Mouse (Mus musculus) small intestine, adult 2 months (tissue): ENCODE results near the gene Podxl2. TPM values are rescaled to one million over a fixed set of nuclear protein-coding genes. Genes with fewer than 3 reads are reported as not detected.
A peak's percentile ranks its signal among the peaks of the same experiment; 100 is the strongest.

Experiments used
- H3K27ac ChIP-seq: fragments of 200-500 bp; 2 replicates; pipeline ENCODE4 v1.5.1; 2012; ENCODE audit warnings: low read depth, low read length, control low read depth, inconsistent platforms; ENCODE audit not compliant: insufficient read depth
- H3K27me3 ChIP-seq: fragments of 200-500 bp; 2 replicates; pipeline ENCODE4 v1.6.1; 2012; ENCODE audit warnings: mild to moderate bottlenecking, moderate library complexity, low read length, inconsistent platforms; ENCODE audit not compliant: control insufficient read depth, insufficient read depth
- H3K36me3 ChIP-seq: fragments of 200-500 bp; 2 replicates; pipeline ENCODE4 v1.6.1; 2012; ENCODE audit warnings: mild to moderate bottlenecking, low read length, control low read depth, inconsistent platforms; ENCODE audit not compliant: control insufficient read depth, insufficient read depth
- H3K4me1 ChIP-seq: fragments of 200-500 bp; 2 replicates; pipeline ENCODE4 v1.6.1; 2012; ENCODE audit warnings: low read length, inconsistent platforms, mixed read lengths; ENCODE audit not compliant: control insufficient read depth, insufficient read depth, insufficient read length
- H3K4me3 ChIP-seq: fragments of 200-500 bp; 2 replicates; pipeline ENCODE4 v1.5.1; 2012; ENCODE audit warnings: low read depth, mild to moderate bottlenecking, control low read depth, inconsistent platforms, low read length, moderate library complexity
- CTCF ChIP-seq: fragments of 200-500 bp; IDR thresholded peaks from 2 replicates; pipeline ENCODE4 v1.5.1; 2012; ENCODE audit warnings: low read depth, mild to moderate bottlenecking, control low read depth, inconsistent platforms, low read length, moderate library complexity, mixed read lengths; ENCODE audit not compliant: insufficient replicate concordance, insufficient read length; ENCODE audit errors: extremely low read depth
- POLR2A ChIP-seq: fragments of 200-500 bp; IDR thresholded peaks from 2 replicates; pipeline ENCODE4 v1.6.1; 2012; ENCODE audit warnings: low read depth, mild to moderate bottlenecking, control low read depth, inconsistent platforms, low read length, moderate library complexity
- WGBS: fragments of 180-500 bp; shearing (Covaris S2); methylation state at CpG from one replicate; pipeline ENCODE4 v1.1.7; 2018; 5-methylcytosine and 5-hydroxymethylcytosine counted together
- polyA plus RNA-seq: library from polyadenylated mRNA; depleted of rRNA; stranded (reverse); fragments of >200 nt; gene quantifications from 2 replicates; pipeline ENCODE4 v1.2.3, GENCODE M21; 2012

Podxl2 gene
- polyA plus RNA-seq, 1 experiment = 22.1 TPM

GRCm38 (mm10) chr6:88901471-88901870 lies 26.6 kb upstream of the Podxl2 start:
- peak overlapping the region; percentile 86 for H3K4me3 ChIP-seq
- H3K4me1 ChIP-seq = peaks cover 24% of the 10 kb centered on the region
- TF ChIP-seq CTCF = no peak
- TF ChIP-seq POLR2A = 0 out of 2 replicates have a peak, but pooled peaks have one; percentile 13
- no peaks in the 10 kb centered on the region for H3K36me3 ChIP-seq
- no peaks in the 10 kb centered on the region for H3K27me3 ChIP-seq
- peak overlapping the region; percentile 73 for H3K27ac ChIP-seq
- WGBS = 2% methylated on average over 5 of the region's 5 CpGs

- H3K36me3 ChIP-seq = no peaks in the 10 kb centered on the region
- H3K27ac ChIP-seq = no peak overlapping the region
- WGBS = 89% methylated on average over 2 of the region's 2 CpGs
- no peak overlapping the region for H3K4me3 ChIP-seq
- TF ChIP-seq POLR2A (no peak), CTCF (no peak)
- H3K27me3 ChIP-seq = no peaks in the 10 kb centered on the region
- peaks cover 20% of the 10 kb centered on the region for H3K4me1 ChIP-seq
Observed at GRCm38 (mm10) chr6:88899628-88900027, 24.8 kb upstream of the Podxl2 start.

GRCm38 (mm10) chr6:88899086-88899485 lies 24.2 kb upstream of the Podxl2 start:
- H3K36me3 ChIP-seq = no peaks in the 10 kb centered on the region
- H3K27me3 ChIP-seq = no peaks in the 10 kb centered on the region
- H3K27ac ChIP-seq = no peak overlapping the region
- peaks cover 16% of the 10 kb centered on the region for H3K4me1 ChIP-seq
- no peak overlapping the region for H3K4me3 ChIP-seq
- WGBS = 55% methylated on average over 4 of the region's 4 CpGs
- TF ChIP-seq CTCF = no peak
- TF ChIP-seq POLR2A = 0 out of 2 replicates have a peak, but pooled peaks have one; percentile 6

- Histone ChIP-seq H3K36me3 (no peaks in the 10 kb centered on the region), H3K27me3 (no peaks in the 10 kb centered on the region), H3K27ac (no peak within 1 kb of the TSS), H3K4me3 (peak within 1 kb of the TSS; percentile 74), H3K4me1 (peaks cover 11% of the 10 kb centered on the region)
- TF ChIP-seq CTCF (no peak), POLR2A (no peak; the same call in 1 of the 2 replicates)
- WGBS = under 1% methylated on average over 33 of the region's 33 CpGs
Observed at GRCm38 (mm10) chr6:88898534-88899048, 23.7 kb upstream of the Podxl2 start, which contains the start of gene Mcm2. Mcm2 (minus strand) TSS chr6:88898780.

GRCm38 (mm10) chr6:88897246-88897645 lies 22.4 kb upstream of the Podxl2 start:
- H3K36me3 ChIP-seq = no peaks in the 10 kb centered on the region; the same call in none of the 2 replicates
- TF ChIP-seq POLR2A = no peak
- TF ChIP-seq CTCF = no peak
- no peaks in the 10 kb centered on the region for H3K27me3 ChIP-seq
- H3K4me1 ChIP-seq = peaks cover 5% of the 10 kb centered on the region; the same call in 1 of the 2 replicates
- WGBS = 81% methylated on average over 7 of the region's 7 CpGs
- no peak overlapping the region for H3K27ac ChIP-seq
- H3K4me3 ChIP-seq = no peak overlapping the region

- TF ChIP-seq POLR2A (no peak), CTCF (no peak)
- H3K4me1 ChIP-seq = no peaks in the 10 kb centered on the region
- 73% methylated on average over 6 of the region's 6 CpGs for WGBS
- no peak overlapping the region for H3K27ac ChIP-seq
- H3K27me3 ChIP-seq = no peaks in the 10 kb centered on the region
- no peak overlapping the region for H3K4me3 ChIP-seq
- H3K36me3 ChIP-seq = peaks cover 9% of the 10 kb centered on the region
Observed at GRCm38 (mm10) chr6:88895943-88896342, 21.1 kb upstream of the Podxl2 start.

GRCm38 (mm10) chr6:88893559-88893958 lies 18.7 kb upstream of the Podxl2 start:
- no peak overlapping the region for H3K27ac ChIP-seq
- 52% methylated on average over 5 of the region's 5 CpGs for WGBS

GRCm38 (mm10) chr6:88890832-88891231 lies 16.0 kb upstream of the Podxl2 start:
- no peaks in the 10 kb centered on the region for H3K27me3 ChIP-seq
- H3K4me1 ChIP-seq = no peaks in the 10 kb centered on the region; the same call in none of the 2 replicates
- TF ChIP-seq CTCF = no peak
- no peak for TF ChIP-seq POLR2A
- no peak overlapping the region for H3K4me3 ChIP-seq
- no peak overlapping the region for H3K27ac ChIP-seq
- WGBS = 85% methylated on average over 7 of the region's 7 CpGs
- H3K36me3 ChIP-seq = peaks cover 31% of the 10 kb centered on the region

More at GRCm38 (mm10) chr6:88893559-88893958, 18.7 kb upstream of the Podxl2 start:
- no peaks in the 10 kb centered on the region for H3K27me3 ChIP-seq
- H3K4me3 ChIP-seq = no peak overlapping the region
- H3K4me1 ChIP-seq = no peaks in the 10 kb centered on the region; the same call in none of the 2 replicates
- H3K36me3 ChIP-seq = peaks cover 17% of the 10 kb centered on the region
- TF ChIP-seq CTCF = peak; percentile 89; the same call in 1 of the 2 replicates
- no peak for TF ChIP-seq POLR2A
